Mouse (Mus musculus) cerebellum, adult 11 months (tissue): ENCODE data around the gene Acot12.

Experiments used
- DNase-seq: peaks from one replicate; pipeline ENCODE4 v3.0.0; 2022

The Acot12 gene

GRCm38 (mm10) chr13:91741280-91742047 is at the start of gene Acot12:
Gene Acot12, plus strand, starts transcription at chr13:91741512.
- peak; percentile 36 for DNase-seq

DNA sequence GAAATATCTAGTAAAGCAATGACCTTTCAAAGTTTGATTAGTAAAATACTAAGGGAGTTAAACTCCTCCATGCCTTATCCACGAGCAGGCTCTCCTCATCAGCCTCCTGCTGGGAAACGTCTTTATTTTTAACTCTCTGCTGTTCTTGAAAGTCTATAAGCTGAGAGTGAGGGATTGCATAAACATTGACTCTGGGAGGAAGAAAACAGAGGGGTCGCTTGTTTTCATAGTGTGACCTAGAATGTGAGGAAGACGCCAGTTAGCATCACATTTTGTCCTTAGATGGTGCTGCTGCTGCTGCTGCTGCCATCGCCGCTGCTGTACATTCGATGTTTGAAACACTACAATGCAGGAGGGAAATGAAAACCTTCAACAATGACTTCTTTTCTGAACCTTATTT is 47.7 kb upstream of the Acot12 start:
- DNase-seq, result no peak

DNA sequence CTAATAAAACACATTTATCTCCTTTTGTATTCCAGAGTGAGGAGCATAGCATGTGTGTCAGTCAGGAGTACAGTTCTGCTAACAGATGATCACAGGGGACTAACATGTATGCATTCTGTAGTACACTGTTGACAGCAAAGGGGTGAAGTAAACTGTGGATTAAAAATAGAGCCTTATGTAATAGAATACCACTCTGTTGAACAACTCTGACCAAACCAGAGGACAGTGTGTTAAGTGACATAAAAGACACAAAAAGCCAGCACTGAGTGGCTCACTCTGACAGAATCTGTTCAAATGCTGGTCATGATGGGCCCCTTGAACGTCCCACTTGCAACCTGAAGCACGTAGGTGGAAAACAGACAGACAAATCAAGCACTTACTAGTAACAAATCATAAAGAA is 45.9 kb upstream of the Acot12 start:
- no peak for DNase-seq

GRCm38 (mm10) chr13:91696109-91696645 is 45.1 kb upstream of the Acot12 start:
- DNase-seq, result no peak

- DNase-seq, result no peak
These were observed 44.3 kb upstream of the Acot12 start for GRCm38 (mm10) chr13:91697011-91697410.

DNA sequence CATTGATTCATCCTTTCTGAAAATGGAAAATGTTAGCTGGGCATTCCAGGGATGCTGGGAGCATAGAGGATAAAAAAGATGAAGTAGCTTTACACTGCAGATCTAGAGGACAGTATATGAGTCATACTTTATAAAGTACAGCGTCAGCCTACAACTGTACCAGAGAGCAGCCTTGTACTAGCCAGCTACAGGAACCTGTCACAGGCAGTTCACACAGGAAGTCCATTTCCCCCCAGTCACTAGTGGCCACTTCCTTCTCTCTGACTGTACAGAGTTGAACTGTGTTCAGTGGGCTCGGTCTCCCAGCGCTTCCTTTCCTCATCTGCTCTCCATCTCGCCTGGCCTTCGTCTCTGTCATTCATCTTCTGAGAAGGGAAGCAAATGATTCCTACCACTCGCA is 39.0 kb upstream of the Acot12 start:
- DNase-seq, result no peak

- no peak for DNase-seq
These were observed 21.8 kb upstream of the Acot12 start for GRCm38 (mm10) chr13:91719487-91719886.

DNA sequence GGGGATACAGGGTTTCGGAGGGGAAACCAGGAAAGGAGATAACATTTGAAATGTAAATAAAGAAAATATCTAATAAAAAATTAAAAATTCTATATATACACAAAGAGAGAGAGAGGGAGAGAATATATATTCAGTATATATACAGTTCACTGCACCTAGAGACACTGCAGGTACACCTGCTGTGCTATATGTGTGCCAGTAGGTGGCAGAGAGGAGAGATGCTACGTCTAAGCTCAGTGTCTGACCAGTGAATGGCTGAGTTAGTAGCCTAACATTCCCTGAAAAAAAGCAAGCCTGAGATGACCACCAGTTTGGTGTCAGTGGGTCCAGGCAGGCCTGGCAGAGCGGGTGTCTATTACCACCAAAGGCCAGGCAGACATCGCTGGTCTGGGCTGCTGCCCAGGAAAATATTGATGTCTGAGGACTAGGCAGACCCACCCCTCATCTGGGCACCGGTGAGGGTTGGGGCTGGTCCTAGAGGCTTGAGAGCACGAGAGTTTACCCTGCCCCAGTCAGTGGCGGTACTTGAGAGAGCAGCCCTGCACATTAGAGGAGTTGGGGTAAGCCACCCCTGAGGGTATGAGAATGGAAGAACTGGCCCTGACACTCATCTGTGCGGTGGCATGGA is 18.1 kb upstream of the Acot12 start:
- DNase-seq, result no peak

DNA sequence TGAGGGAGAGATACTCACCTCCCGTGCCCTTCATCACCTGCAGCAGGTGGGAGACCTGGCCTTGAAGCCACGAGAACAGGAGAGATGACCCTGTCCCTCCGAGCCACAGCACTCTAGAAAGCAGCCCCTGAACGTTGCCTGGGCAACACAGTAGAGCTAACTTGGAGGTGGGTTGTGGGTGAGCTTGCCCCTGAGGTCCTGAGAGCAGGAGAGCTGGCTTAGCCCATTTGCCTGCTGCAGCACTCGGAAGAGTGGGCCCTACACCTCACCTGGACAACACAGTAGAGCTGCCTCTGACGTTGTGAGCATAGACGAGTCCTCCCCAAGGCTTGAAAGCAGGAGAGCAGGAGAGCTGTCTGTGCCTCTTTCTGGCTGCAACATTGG is 17.6 kb upstream of the Acot12 start:
- DNase-seq, result no peak

DNA sequence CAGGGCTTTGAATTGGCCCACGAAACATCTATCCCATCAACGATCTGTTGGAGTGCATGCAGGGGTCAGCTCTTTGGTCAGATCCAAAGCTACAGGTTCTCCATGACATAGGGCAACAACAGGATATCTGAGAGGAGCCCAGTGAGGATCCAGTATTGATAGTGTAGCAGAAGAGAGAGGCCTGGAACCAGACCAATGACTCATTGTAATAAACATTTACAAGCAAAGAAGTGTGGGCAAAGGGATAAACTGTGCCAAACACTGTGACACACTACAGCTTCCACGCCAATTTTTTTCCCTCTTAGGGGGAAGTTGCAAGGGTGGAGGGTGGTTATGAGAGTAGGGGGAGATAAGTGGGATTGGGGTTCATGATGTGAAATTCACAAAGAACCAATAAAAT is 17.1 kb upstream of the Acot12 start:
- DNase-seq, result no peak

DNA sequence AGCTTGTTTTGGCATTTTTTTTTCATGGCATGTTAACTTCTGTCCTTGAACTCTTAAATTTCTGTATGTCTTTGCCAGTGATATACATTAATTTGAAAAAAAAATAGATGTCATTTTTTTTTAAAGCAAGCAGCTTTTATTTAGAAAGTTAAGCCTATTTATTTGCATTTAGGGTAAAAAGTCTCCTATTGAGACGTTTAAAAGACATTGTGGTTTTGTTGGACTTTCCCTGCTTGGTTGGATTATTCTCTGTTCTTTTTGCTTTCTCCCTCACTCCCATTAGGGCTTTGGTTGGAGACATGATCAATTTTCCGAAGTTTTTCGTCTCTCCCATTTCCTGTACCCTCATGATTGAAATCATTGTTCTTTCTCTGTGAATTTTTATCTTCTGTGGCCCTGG is 16.2 kb upstream of the Acot12 start:
- DNase-seq, result no peak

- DNase-seq, result no peak
These were observed 13.4 kb upstream of the Acot12 start for GRCm38 (mm10) chr13:91727899-91728298.

GRCm38 (mm10) chr13:91737191-91737590 is 4.1 kb upstream of the Acot12 start:
- DNase-seq, result no peak

- DNase-seq, result no peak
These were observed 461 bp upstream of the Acot12 start for GRCm38 (mm10) chr13:91740851-91741250.

DNA sequence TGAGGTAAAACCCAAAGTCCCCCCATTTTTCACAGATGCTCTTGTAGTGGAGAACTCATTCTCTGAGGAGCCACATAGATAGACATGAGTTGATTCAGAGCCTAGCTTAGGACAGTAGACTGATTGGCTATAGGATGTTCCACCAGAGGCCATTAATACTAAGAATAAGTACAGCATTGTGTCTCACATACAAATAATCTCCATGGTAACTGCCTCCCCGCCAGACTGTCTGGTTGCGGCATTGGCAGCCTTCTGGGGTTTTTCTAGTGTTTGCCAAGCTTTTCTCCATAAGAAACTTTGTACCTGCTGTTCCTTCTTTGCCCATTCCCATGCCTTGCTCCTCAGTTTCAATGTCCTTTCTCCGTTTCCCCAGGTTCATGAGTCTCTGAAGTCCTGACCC is 1.9 kb downstream of the Acot12 start:
- DNase-seq, result no peak

DNA sequence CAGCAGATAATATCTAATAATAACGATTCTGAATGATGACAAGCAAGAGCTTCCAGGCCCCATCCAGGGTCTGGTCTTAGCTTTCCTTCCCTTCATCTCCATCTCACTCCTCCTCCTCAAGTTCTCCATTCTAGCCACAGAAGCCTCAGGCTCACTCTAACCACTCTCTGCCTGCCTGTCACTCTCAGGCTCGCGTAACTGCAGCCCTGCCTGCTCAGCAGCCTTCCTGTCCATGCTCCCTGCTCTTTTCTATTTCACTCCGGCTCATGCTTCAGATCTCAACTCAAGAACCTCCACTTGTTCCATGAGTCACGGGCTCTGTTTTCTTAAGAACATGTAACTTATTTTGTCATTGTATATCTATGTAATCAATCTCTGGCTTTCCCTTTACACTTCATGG is 5.2 kb downstream of the Acot12 start:
- DNase-seq, result no peak

- no peak for DNase-seq
These were observed 7.1 kb downstream of the Acot12 start for GRCm38 (mm10) chr13:91748401-91748800.

DNA sequence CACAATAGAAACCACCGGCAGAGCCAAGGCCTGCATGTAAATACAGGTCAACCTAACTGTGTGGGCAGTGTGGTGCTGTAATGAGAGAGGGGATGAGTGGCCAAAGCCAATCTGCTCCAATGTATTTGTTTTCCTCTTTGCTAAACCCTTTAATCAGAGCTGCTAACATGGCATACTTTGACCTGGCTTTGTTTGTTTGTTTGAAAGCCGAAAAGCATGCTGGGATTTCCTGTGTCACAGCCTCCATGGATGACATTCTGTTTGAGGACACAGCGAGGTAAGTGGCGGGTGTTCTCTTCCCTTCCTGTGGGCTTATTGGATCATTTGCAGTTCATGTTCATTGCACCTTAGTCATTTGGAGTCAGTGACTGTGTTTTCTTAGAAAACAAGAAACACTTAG is 8.7 kb downstream of the Acot12 start:
- no peak for DNase-seq

GRCm38 (mm10) chr13:91753724-91754123 is 12.4 kb downstream of the Acot12 start:
- no peak for DNase-seq

- no peak for DNase-seq
These were observed 13.4 kb downstream of the Acot12 start for GRCm38 (mm10) chr13:91754762-91755161.

DNA sequence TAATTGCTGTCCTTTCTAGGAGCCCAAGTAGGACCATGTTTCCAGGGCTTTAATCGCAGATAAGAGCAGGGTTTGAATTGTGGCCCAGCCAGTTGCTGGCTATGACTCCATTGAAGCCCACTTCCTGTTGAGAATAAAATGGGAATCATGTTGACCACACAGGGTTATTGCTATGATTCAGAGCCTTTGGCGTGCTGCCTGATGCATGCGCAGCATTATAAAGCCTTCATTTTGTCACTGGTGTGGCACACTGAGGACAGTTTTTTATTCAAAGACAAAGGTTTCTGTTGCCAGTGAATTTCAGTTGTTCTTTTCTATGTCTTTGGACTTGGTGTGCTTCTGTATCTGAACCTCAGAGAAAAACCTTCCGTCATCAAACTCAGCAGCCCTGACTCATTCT is 14.9 kb downstream of the Acot12 start:
- no peak for DNase-seq

DNA sequence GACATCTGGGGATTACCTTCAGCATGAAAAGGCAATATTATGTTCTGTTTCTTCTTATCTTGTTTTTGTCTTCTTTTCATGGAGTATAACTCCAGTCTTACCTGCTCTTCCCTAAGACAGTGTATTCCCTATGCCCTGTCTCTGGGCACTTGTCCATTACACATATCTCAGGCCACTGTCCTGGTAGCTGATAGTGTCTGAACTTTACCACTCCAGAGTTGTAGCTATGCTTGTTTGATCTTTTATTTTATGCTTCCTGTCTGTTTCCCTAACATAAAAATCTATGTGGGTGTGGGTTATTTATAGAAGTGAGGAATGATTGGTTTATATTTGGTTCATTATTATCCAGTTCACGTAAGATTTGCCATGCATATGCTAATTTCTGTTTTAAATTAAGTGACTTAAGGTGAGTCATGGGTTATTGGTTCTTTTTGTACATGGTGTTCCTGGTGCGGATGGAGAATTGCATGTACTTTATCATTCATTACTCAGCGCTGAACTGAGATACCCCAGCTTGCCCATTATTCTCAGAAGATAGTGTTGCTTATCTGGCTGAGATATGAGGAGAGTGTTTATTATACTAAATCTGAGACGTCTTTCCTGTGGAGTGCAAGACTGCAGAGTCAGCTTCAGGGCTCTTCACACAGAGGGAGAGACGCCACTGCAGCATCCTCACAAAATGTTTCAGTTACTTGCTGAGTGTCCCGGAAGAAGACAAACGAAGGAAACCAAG is 17.2 kb downstream of the Acot12 start:
- DNase-seq, result no peak

- DNase-seq, result no peak
These were observed 18.5 kb downstream of the Acot12 start for GRCm38 (mm10) chr13:91759791-91760190.
